Mouse (Mus musculus) cerebellum, postnatal 10 days (tissue): ENCODE measurements at regions not wholly inside any gene's neighbourhood (a gene's known extent, or its start where the extent isn't known, plus 50 kb on each side); places are given as distances from the start of the nearest gene placed in this dataset.

Experiments used
- DNase-seq, 2 experiments: peaks; one replicate each; pipeline ENCODE4 v3.0.0; 2021; ENCODE audit warnings: mixed read lengths in 2 of 2

DNA sequence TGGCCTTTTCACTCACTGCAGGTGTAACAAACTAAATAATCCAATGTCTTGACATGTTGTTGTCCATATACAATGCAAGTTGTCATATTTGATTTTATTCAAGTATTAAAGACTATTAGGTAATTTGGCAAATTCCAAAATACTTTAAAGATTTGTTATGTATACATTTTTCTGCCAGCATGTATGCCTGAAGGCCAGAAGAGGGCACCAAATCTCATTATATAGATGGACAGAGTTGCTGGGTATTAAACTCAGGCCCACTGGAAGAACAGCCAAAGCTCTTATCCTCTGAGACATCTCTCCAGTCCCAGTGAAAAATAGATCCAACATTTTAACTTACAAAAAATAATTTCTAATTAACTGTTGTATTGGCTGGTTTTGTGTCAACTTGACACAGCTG lies 80.5 kb upstream of the Cenpq start:
- DNase-seq, result peak in 1 of 2 experiments; percentile 13
